Mouse (Mus musculus) kidney, adult 11 months (tissue): Measurements from ENCODE around the gene Hkdc1.

Experiments
- DNase-seq: peaks from one replicate; pipeline ENCODE4 v3.0.0; 2022

The Hkdc1 gene

DNA sequence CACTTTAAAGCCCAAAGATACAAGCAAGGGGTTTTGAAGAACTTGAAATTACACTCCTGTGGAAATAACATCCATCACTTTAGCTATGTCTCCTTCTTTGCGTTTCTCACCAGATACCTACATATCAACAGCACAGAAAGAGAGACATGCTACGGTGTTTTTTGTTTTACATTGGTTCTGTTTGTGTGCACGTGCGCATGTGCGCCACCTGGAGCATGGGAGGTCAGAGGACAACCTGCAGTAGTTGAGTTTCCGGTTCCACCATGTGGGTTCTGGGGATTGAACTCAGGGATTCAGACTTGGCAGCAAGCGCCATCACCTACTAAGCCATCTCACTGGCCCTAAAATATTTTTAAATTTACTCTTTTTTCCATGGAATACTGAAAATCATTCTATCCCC lies 63.5 kb downstream of the Hkdc1 start:
- DNase-seq: no peak

DNA sequence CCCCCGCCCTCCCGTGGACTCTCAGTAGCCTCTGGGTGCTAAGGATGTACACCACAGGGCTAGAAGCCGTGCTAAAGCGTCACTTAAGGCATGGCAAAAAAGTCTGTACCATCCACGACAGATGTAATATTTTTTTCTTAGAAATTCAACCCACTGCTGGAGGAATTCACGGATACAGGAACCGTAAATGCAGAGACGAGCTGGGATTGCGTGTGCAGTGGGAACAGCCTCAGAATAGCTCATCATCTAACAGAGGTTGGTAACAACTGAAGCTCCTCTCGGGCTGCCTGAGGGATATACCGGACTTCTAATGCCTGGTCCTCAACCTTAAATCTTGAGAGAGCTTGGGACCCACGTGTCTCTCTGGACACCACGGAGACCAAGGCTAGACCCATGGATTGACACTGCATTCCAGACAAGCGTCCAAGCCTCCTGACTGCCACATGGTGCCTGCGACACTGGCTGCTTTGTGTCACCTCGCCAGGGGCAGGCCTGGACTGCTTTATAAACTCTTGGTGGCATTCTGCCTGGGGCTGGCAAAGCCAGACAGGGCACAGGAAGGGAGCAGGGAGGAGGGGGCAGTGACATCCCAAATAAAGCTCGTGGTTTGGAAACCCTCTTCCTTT lies 66.1 kb downstream of the Hkdc1 start:
- DNase-seq: no peak

- no peak for DNase-seq
These were observed 77.1 kb downstream of the Hkdc1 start for GRCm38 (mm10) chr10:62345147-62345546.

DNA sequence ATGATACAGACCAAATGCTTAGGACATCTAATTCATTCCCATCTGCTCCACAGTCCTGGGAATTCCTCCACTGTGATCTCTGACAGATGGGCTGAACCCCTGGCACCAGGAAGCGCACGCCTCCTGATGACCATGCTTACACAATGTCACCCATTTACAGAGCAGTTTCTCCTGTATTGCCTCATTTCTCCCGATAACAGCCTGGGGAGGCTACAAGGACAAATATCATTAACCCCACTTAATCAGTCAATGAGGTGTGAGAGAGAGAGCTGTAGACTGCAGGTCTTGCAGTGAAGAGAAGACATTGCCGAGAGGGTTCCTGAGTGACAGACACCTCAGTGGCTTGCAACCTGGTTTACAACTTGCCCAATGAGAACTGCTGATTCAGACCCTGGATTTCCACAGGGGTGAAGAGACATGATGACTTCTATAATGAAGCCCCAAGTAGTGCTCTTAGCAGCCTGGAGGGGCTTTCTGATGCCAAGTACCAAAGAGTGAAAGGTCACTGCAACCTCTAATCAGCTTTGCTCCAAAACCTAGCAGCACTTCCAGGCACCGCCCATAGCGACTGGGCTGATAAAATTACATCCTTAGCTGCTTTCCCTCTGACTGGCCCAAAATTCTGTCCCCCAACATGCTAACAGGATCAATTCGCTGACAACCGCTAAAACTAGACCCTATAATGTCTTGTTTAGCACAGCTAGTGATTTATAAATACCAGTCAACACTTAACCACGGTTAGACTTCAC lies 78.1 kb downstream of the Hkdc1 start:
- no peak for DNase-seq

- no peak for DNase-seq
These were observed 79.8 kb downstream of the Hkdc1 start for GRCm38 (mm10) chr10:62342512-62342911.

GRCm38 (mm10) chr10:62341956-62342355 lies 80.3 kb downstream of the Hkdc1 start:
- no peak for DNase-seq

- no peak for DNase-seq
These were observed 81.3 kb downstream of the Hkdc1 start for GRCm38 (mm10) chr10:62340991-62341390.

DNA sequence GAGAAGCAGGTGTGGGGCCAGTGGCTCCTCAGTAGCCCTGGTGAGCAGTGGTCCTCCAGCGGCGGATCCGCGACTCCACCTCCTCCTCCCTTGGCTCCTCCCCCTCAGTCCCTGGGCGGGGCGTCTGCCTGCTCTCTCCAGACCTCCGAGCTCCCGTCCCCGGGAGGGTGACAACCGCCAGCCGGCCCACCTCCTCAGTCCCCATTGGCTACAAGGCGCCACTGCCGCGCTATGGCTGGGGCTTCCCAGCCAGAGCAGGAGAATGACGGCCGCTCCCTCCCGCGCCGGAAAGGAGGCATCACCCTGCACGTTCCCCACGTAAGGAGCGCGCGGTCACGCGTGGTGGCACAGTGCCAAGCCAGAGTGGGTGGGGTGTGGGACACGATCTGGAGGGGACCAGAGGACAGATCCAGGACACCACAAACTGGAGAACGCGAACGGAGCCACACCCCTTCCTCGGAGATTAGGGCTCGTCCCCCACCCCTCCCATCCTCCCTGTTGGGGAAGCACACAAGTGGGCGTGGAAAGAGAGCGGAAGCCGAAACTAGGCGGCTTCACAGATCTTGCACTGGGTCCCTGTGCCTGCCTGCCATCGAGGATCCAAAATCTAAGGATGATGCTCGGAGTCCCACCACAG lies 82.1 kb downstream of the Hkdc1 start:
- DNase-seq: peak; percentile 97

GRCm38 (mm10) chr10:62339211-62340094 lies 82.8 kb downstream of the Hkdc1 start:
- DNase-seq: peak; percentile 56

DNA sequence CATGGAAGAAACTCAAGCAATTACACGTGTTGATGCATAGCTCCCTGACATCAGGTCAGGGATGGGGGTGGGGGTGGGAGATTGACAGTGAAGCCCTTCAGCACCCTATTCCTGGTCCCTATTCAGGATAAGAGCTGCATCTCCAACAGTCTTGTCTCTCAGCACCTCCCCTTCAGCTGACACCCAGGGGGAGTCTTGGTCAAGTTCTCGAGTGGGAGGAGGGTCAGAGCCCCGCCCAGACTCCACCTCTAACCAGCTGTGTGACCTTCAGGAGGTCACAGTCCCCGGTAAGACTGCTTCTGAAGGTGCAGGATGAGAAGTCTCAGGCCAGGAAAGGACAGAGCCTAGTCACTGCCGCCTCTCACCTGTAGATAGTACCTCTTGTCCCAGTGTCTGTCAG lies 83.7 kb downstream of the Hkdc1 start:
- peak; percentile 79 for DNase-seq

GRCm38 (mm10) chr10:62338176-62338575 lies 84.1 kb downstream of the Hkdc1 start:
- DNase-seq: no peak

GRCm38 (mm10) chr10:62336601-62337578 lies 85.4 kb downstream of the Hkdc1 start:
- DNase-seq: no peak

DNA sequence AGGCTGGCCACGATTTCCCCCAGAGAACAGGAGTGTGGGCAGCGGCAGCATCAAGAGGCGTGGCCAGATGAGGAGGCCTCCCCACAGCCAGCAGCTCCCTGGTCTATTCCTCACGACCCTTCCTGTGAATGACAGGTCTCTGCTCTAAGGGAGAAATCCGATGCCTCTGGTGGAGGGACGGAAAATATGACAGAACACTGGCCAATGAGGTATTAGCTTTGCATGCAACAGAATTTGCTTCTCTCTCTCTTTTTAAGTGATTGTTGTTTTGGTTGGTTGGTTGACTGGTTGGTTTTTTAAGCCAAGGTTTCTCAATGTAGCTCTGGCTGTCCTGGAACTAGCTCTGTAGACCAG lies 86.9 kb downstream of the Hkdc1 start:
- no peak for DNase-seq

- no peak for DNase-seq
These were observed 87.4 kb downstream of the Hkdc1 start for GRCm38 (mm10) chr10:62334686-62335422.

DNA sequence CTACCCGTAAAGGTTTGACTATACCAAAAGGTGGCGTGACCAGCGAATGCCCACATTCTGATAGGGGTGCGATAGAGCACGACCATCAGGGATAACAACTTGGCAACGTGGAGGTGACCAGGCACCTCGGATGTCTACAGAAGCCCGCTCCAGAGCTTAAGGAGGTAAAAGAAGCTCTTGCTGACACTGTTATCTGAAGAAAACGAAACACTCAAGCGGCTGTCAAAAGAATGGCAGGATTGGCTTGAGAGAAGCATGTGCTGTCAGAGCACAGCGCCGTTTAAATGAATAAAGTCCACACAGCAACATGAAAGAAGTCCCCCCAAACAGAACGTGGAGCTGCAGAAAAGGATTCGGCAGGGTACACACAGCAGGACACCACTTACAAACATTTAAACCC lies 89.0 kb downstream of the Hkdc1 start:
- no peak for DNase-seq
